Mouse (Mus musculus) macrophage (primary cell): ENCODE measurements around the gene Plod1. TPM values are rescaled to one million over a fixed set of nuclear protein-coding genes. Genes with fewer than 3 reads are reported as not detected.
"Not testable (repeated sequence)": the region's sequence is repeated elsewhere in the genome, so short reads cannot be mapped to it uniquely, and the experiment has no call there.

Experiments used
- H3K27ac ChIP-seq: fragments of 350-480 bp; formaldehyde crosslinking; 2 replicates; pipeline ENCODE4 v1.9.0; 2021
- H3K36me3 ChIP-seq: fragments of 350-480 bp; formaldehyde crosslinking; 2 replicates; pipeline ENCODE4 v1.9.0; 2021; ENCODE audit errors: inconsistent target
- H3K4me3 ChIP-seq: fragments of 350-480 bp; formaldehyde crosslinking; 2 replicates; pipeline ENCODE4 v1.9.0; 2021; ENCODE audit errors: inconsistent target
- H3K79me2 ChIP-seq: fragments of 350-480 bp; formaldehyde crosslinking; 2 replicates; pipeline ENCODE4 v1.9.0; 2021; ENCODE audit errors: inconsistent target
- WGBS: methylation state at CpG from one replicate; pipeline ENCODE4 v1.1.7; 2026; ENCODE audit warnings: inconsistent platforms; ENCODE audit not compliant: missing documents; 5-methylcytosine and 5-hydroxymethylcytosine counted together
- polyA plus RNA-seq: library from polyadenylated mRNA; stranded (reverse); fragments of 250-400 nt; gene quantifications from 3 replicates; pipeline ENCODE4 v1.2.4, GENCODE M21; 2018; ENCODE audit warnings: inconsistent platforms

Gene Plod1
- polyA plus RNA-seq, 1 experiment from 2014 or later, result 144 TPM

DNA sequence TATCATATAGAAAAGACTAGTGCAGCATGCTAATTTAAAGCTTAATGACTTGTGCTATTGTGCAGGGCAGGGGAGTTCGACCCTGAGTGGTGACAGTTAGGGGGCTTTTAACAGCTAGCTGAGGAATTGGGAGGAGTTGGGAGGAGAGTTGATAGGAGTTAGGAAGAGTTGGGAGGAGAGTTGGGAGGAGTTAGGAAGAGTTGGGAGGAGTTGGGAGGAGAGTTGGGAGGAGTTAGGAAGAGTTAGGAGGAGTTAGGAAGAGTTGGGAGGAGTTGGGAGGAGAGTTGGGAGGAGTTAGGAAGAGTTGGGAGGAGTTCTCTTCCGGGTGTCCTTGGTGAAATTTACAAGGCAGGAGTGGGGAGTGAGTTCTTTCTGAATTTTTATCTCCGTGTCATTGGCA lies 69.8 kb downstream of the Plod1 start:
- peaks cover 43% of the 10 kb centered on the region for H3K79me2 ChIP-seq
- not testable (repeated sequence) for H3K4me3 ChIP-seq, H3K27ac ChIP-seq
- 70% methylated on average over 2 of the region's 3 CpGs for WGBS
- peaks cover 14% of the 10 kb centered on the region; the same call in 1 of the 2 replicates for H3K36me3 ChIP-seq

DNA sequence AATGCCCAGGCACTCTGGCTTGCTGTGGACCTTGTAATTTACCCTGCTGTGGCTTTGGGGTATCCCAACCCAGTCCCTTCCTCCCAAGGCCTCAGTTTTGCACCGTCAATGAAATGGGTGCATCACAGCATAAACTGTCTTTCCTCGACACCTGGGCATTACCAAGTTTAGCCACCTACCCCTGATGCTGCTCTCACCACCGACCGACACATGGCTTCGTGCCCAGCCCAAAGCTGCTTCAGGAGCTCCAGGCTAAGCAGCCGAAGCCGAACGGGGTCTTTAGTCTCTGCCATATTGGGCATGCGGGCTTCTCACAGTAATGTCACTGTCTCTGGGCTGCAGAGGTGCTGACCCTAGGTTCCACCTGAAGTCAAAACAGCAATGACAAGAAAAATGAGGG lies 70.5 kb downstream of the Plod1 start:
- Histone ChIP-seq H3K27ac (no peak overlapping the region), H3K4me3 (no peak overlapping the region), H3K79me2 (peaks cover 39% of the 10 kb centered on the region), H3K36me3 (peaks cover 22% of the 10 kb centered on the region; the same call in 1 of the 2 replicates)
- WGBS, result 98% methylated on average over 9 of the region's 9 CpGs

DNA sequence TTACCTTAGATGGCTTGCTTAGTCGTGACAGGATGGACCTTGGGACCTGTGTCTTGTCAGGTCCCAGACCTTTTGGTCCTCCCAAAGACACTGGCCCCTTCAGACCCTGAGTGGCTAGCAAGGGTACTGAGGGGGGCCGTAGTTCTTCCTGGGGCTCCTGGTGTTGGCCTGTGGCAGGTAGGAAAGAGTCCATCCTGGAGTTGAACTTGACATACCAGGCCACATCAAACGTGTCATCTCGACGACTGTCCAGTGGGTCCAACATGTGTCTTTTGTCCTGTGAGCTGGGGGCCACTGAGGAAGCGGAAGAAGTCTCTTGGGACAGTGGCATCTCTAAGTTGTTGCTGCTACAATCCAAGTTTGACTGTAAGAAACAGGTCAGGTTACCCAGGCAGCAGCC lies 70.9 kb downstream of the Plod1 start:
- Histone ChIP-seq H3K36me3 (peaks cover 25% of the 10 kb centered on the region; the same call in 1 of the 2 replicates), H3K27ac (no peak overlapping the region), H3K4me3 (no peak overlapping the region), H3K79me2 (peaks cover 35% of the 10 kb centered on the region)
- WGBS, result 91% methylated on average over 6 of the region's 6 CpGs

DNA sequence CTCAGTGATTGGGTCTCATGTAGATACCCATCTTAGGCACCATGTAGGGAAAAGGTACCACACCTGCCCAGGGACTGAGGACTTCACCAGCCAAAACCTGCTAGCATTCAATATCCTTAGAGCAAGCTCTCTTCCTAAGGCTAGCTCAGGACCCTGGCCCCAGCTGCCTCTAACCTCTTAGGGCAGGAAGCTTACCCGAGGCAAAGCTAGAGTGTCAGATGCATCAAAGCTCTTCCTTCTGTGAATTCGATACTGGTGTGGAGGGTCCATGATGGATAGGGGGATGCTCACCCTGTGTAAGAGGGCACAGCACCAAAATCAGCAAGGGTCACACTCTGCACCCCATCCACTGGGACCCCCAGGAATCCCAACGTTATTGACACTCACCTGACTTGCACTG lies 74.5 kb downstream of the Plod1 start:
- 83% methylated on average over 3 of the region's 3 CpGs for WGBS
- Histone ChIP-seq H3K27ac (no peak overlapping the region), H3K36me3 (peaks cover 25% of the 10 kb centered on the region; the same call in 1 of the 2 replicates), H3K4me3 (no peak overlapping the region), H3K79me2 (peaks cover 11% of the 10 kb centered on the region; the same call in 1 of the 2 replicates)

Other genes with a start within 250 kb of the Plod1 start
- not detected in 3 replicates for gene Zfp534, start 234.2 kb downstream of the Plod1 start, polyA plus RNA-seq
- 34.1 to 102 TPM (median 34.9 TPM) in 3 replicates for gene Zfp984, start 127.0 kb downstream of the Plod1 start, polyA plus RNA-seq
- gene Zfp933, start 88.4 kb downstream of the Plod1 start, polyA plus RNA-seq, result 5.4 to 7.7 TPM (median 5.8 TPM) in 3 replicates
- gene Miip, start 68.0 kb downstream of the Plod1 start, polyA plus RNA-seq, result 6.2 to 15.8 TPM (median 11.0 TPM) in 3 replicates
- 0.62 to 2.3 TPM (median 0.75 TPM) in 3 replicates for gene Fv1, start 67.8 kb downstream of the Plod1 start, polyA plus RNA-seq
- gene Mfn2, start 32.1 kb downstream of the Plod1 start, polyA plus RNA-seq, result 28.8 to 35.7 TPM (median 29.8 TPM) in 3 replicates
- gene 2510039O18Rik, start 4.1 kb upstream of the Plod1 start, polyA plus RNA-seq, result 39.1 to 67.9 TPM (median 59.0 TPM) in 3 replicates
- not detected in 3 replicates for gene Nppb, start 49.0 kb upstream of the Plod1 start, polyA plus RNA-seq
- not detected in 3 replicates for gene Nppa, start 64.0 kb upstream of the Plod1 start, polyA plus RNA-seq
- 9.4 to 11.3 TPM (median 9.5 TPM) in 3 replicates for gene Clcn6, start 102.1 kb upstream of the Plod1 start, polyA plus RNA-seq
- 23.2 to 110 TPM (median 45.0 TPM) in 3 replicates for gene Mthfr, start 102.3 kb upstream of the Plod1 start, polyA plus RNA-seq
- gene Agtrap, start 151.3 kb upstream of the Plod1 start, polyA plus RNA-seq, result 19.8 to 35.9 TPM (median 33.6 TPM) in 3 replicates
- gene Mad2l2, start 193.6 kb upstream of the Plod1 start, polyA plus RNA-seq, result 7.8 to 13.8 TPM (median 12.4 TPM) in 3 replicates
- gene Draxin, start 193.9 kb upstream of the Plod1 start, polyA plus RNA-seq, result not detected in 3 replicates
- gene Fbxo6, start 215.4 kb upstream of the Plod1 start, polyA plus RNA-seq, result 31.9 to 51.1 TPM (median 41.3 TPM) in 3 replicates
- 1.5 to 3.2 TPM (median 1.7 TPM) in 3 replicates for gene Fbxo44, start 223.7 kb upstream of the Plod1 start, polyA plus RNA-seq
- gene Fbxo2, start 223.9 kb upstream of the Plod1 start, polyA plus RNA-seq, result not detected in 3 replicates